Mouse (Mus musculus) kidney, adult 2 months (tissue): ENCODE data around the gene Adar.

Experiments used
- CTCF ChIP-seq: fragments of 200-500 bp; conservative IDR thresholded peaks from 2 replicates; pipeline ENCODE4 v1.5.1; 2011; ENCODE audit warnings: low read depth, mild to moderate bottlenecking, control low read depth, low read length, moderate library complexity, mixed read lengths; ENCODE audit not compliant: insufficient read depth, insufficient read length
- POLR2A ChIP-seq: fragments of 200-500 bp; IDR thresholded peaks from one replicate; pipeline ENCODE4 v1.6.1; 2011; ENCODE audit warnings: low read depth, low read length, control low read depth

DNA sequence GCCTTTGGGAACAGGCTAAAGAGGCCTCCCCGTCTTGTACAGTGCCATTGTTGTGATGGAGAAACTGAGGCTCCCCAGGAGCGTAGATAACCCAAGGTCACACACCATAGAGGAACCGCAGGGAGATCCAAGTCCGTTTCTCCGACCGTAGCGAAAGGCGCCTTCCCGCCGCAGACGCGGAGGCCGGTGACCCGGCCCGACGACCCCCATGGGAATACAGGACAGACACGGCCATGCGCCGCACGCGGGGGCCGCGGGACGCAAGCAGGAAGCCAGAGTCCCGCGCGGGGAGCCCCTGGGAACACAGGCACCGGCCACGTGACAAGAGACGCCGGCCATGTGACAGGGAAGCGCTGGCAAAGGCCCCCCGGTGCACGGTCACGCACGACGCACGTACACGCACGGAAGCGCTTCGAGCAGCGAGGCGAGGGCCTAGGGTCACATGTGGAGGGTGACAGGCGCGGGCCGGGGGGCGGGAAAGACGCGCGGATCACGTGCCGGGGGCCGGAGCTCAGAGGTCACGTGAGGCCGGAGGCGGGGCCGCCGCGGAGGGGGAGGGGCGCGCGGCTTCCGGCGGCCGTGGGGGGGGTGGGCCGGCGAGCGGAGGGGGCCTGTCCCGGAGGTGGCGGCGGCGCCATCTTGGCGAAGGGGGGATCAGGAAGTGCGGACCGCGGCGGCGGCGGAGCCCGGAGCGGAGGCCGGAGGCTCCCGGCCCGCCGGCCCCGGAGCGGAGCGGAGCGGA, 58.3 kb downstream of the Adar start, which contains the start of gene Ube2q1:
- TF ChIP-seq POLR2A (no peak), CTCF (no peak)
